Mouse (Mus musculus) lung, adult 2 months (tissue): ENCODE measurements at regions not wholly inside any gene's neighbourhood (a gene's known extent, or its start where the extent isn't known, plus 50 kb on each side); places are given as distances from the start of the nearest gene placed in this dataset.
A peak's percentile ranks its signal among the peaks of the same experiment; 100 is the strongest.

Experiments used
- DNase-seq: peaks from one replicate; pipeline ENCODE4 v3.0.0; 2022
- H3K4me1 ChIP-seq: fragments of 200-500 bp; 2 replicates; pipeline ENCODE4 v1.6.1; 2011; ENCODE audit warnings: low read length; ENCODE audit not compliant: control insufficient read depth, insufficient read depth
- H3K4me3 ChIP-seq: fragments of 200-500 bp; replicated peaks from 2 replicates; pipeline ENCODE3; 2011; ENCODE audit warnings: low read depth, mild to moderate bottlenecking, control low read depth, low read length; ENCODE audit errors: extremely low read depth
- CTCF ChIP-seq: fragments of 200-500 bp; IDR thresholded peaks from 2 replicates; pipeline ENCODE4 v1.5.1; 2011; ENCODE audit warnings: mild to moderate bottlenecking, low read length, control low read depth; ENCODE audit not compliant: insufficient read depth
- POLR2A ChIP-seq: fragments of 200-500 bp; IDR thresholded peaks from 2 replicates; pipeline ENCODE4 v1.6.1; 2011; ENCODE audit warnings: low read depth, mild to moderate bottlenecking, control low read depth, low read length, borderline replicate concordance; ENCODE audit errors: extremely low read depth
- WGBS: fragments of 180-500 bp; shearing (Covaris S2); methylation state at CpG from one replicate; pipeline ENCODE4 v1.1.7; 2018; 5-methylcytosine and 5-hydroxymethylcytosine counted together

DNA sequence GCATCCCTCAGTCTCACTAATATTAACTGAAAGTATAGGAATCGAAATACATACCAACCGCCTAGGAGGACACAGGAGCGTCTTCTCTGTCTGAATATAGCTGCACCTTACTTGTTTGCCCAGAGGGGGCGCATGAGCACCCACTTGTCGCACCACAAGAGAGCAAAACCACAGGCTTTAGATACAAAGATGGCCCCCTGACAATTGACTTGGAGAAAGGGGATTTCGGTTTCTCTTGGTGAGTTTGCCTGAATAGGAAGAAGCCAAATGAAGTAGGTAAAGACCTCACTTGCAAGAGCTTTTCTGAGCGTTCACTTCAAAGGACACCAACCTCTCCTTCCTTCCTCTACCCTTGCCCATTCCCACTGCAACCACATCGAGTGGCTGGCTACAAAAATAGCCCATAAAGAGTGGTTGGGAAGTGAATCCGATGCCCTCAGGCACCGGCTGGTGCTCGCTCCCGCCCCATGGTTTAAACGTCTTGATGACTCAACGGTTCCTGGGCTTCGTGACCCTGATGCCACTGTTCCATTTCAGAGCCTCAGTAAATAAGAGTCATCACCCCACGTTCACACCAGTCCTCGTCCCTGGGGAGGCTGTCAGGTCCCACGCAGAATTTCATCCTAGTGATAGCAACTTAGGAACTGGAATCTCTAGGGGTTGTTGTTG, 180.1 kb upstream of the Dyrk2 start:
- TF ChIP-seq CTCF (peak; percentile 48), POLR2A (no peak)
- Histone ChIP-seq H3K4me1 (peaks cover 9% of the 10 kb centered on the region), H3K4me3 (no peak overlapping the region)
- 74% methylated on average over 18 of the region's 18 CpGs for WGBS
- no peak for DNase-seq

- DNase-seq, result no peak
- peaks cover 7% of the 10 kb centered on the region for H3K4me1 ChIP-seq
- TF ChIP-seq POLR2A (no peak), CTCF (no peak)
- no peak overlapping the region for H3K4me3 ChIP-seq
- WGBS, result 80% methylated on average over 6 of the region's 6 CpGs
Observed at GRCm38 (mm10) chr10:119048643-119049420, 178.8 kb upstream of the Dyrk2 start.

DNA sequence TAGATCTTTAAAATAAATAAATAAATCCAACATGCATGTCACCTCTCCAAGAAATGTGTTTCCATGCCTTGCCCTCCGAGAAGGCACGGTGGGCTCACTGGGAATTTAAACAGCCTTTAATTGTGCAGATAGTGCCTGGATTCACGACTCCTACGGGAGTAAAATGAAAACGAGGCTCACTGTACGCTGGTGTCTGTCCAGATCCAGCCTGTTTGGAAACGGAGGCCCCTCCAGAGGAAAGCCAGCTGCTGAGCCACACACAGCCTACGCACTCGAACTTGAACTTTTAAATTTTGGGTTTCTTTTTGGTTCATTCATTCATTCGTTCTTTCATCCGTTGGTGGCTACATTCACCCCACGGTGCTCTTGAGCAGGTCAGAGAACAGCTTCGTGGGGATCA, 175.1 kb upstream of the Dyrk2 start:
- Histone ChIP-seq H3K4me3 (no peak overlapping the region), H3K4me1 (no peaks in the 10 kb centered on the region)
- TF ChIP-seq CTCF (no peak), POLR2A (no peak)
- DNase-seq, result no peak
- 84% methylated on average over 13 of the region's 13 CpGs for WGBS

GRCm38 (mm10) chr10:119043069-119043468, 173.1 kb upstream of the Dyrk2 start:
- H3K4me1 ChIP-seq, result no peaks in the 10 kb centered on the region; the same call in 1 of the 2 replicates
- TF ChIP-seq POLR2A (no peak), CTCF (no peak)
- DNase-seq, result no peak
- H3K4me3 ChIP-seq, result no peak overlapping the region
- 65% methylated on average over 7 of the region's 7 CpGs for WGBS

DNA sequence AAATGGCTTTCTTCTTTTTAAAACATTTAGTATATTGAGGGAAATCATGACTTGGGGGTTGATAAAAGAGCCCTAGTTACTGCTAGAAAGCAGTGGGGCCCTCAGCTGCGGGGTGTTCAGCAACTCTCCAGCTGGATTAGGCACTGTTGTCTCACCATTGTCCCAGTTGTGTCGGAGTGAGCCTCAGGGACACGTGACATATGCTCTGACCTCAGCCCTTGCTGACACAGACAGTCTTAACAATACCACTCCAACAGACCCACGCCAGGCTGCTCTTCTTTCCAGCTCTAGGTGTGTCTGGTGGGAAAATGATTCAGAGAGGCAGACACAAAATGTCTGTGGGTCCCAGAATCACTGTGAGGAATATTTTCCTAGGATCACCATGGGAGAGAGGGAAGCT, 170.2 kb upstream of the Dyrk2 start:
- TF ChIP-seq POLR2A (no peak), CTCF (no peak)

GRCm38 (mm10) chr10:119039732-119040131, 169.7 kb upstream of the Dyrk2 start:
- 32% methylated on average over 3 of the region's 3 CpGs for WGBS
- Histone ChIP-seq H3K4me1 (no peaks in the 10 kb centered on the region; the same call in 1 of the 2 replicates), H3K4me3 (no peak overlapping the region)
- DNase-seq, result no peak
- TF ChIP-seq POLR2A, result no peak
- no peak for TF ChIP-seq CTCF

More for the DNA sequence above, 170.2 kb upstream of the Dyrk2 start:
- no peak overlapping the region for H3K4me3 ChIP-seq
- DNase-seq, result no peak
- no peaks in the 10 kb centered on the region; the same call in 1 of the 2 replicates for H3K4me1 ChIP-seq
- 26% methylated on average over 4 of the region's 4 CpGs for WGBS

GRCm38 (mm10) chr10:119038991-119039390, 169.0 kb upstream of the Dyrk2 start:
- H3K4me3 ChIP-seq, result no peak overlapping the region
- DNase-seq, result no peak
- TF ChIP-seq POLR2A, result no peak
- TF ChIP-seq CTCF, result no peak
- no peaks in the 10 kb centered on the region; the same call in 1 of the 2 replicates for H3K4me1 ChIP-seq
- WGBS, result 83% methylated on average over 6 of the region's 6 CpGs

- no peak for DNase-seq
- no peaks in the 10 kb centered on the region; the same call in 1 of the 2 replicates for H3K4me1 ChIP-seq
- H3K4me3 ChIP-seq, result no peak overlapping the region
- TF ChIP-seq CTCF (no peak), POLR2A (no peak)
- 90% methylated on average over 8 of the region's 8 CpGs for WGBS
Observed at GRCm38 (mm10) chr10:119037781-119038180, 167.8 kb upstream of the Dyrk2 start.

DNA sequence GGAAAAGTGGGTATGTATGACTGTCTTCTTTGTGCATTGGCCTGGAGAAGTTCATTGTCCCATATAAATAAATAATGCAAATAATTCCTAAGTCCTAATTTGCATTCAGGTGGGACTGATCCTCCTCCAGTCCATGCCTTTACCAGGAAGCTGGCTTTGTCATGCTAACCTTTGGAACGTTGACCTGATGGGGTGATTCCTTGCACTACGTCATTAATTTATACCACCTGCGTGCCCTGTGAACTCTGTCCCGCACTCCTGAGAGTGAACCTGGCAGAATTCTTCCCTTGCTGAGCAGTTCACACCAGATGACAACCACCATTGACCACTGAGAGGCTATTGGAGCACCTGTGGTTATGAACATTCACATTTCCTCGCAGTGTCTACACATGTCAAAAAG, 165.9 kb upstream of the Dyrk2 start:
- no peak overlapping the region for H3K4me3 ChIP-seq
- no peaks in the 10 kb centered on the region; the same call in 1 of the 2 replicates for H3K4me1 ChIP-seq
- 92% methylated on average over 5 of the region's 5 CpGs for WGBS
- no peak for TF ChIP-seq POLR2A
- no peak for TF ChIP-seq CTCF
- DNase-seq, result no peak

DNA sequence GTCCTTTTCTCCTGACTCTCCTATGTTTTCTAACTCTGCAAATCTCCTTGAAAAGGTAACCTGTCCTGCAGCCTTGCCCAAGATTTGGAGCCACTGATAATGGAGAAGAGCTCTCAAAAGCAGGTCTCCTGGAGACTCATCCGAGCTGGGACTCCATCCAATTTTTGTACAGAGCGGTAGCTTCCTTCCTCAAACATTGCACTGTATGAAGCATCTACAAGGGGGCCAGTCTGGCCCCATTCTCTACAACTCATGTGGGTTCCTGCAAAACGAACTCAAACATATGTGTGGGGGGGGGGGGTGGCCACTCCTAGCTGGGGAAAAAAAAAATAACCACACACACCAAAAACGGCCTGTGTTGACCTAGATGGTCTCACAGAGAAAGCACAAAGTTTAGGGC, 164.4 kb upstream of the Dyrk2 start:
- 33% methylated on average over 4 of the region's 4 CpGs for WGBS
- TF ChIP-seq POLR2A, result no peak
- no peak for TF ChIP-seq CTCF
- Histone ChIP-seq H3K4me1 (no peaks in the 10 kb centered on the region; the same call in 1 of the 2 replicates), H3K4me3 (no peak overlapping the region)
- DNase-seq, result no peak
